Mouse (Mus musculus) left cerebral cortex, adult 11 months (tissue): Measurements from ENCODE around the gene Acp5.
A peak's percentile ranks its signal among the peaks of the same experiment; 100 is the strongest.

Experiments
- DNase-seq: peaks from one replicate; pipeline ENCODE4 v3.0.0; 2022; ENCODE audit warnings: low spot score

Gene Acp5

DNA sequence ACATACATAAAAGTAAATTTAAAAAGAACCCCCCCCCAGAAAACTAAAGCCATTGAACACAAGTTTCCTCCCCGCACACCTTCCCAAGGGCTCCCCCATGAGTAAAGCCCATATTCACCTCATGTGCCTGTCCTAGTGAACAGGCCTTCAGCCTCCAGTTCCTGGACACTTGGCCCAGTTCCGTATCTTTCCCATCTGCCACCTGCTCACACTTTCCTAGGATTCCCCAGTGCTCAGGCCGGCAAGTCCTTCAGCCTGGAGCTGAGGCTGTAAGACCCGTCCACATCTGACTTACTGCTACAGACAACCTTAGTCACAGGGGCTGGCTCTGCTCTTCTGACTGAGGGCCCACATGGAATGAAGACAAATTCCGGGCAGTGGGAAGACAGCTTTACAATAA, 4.2 kb upstream of the Acp5 start:
- no peak for DNase-seq

DNA sequence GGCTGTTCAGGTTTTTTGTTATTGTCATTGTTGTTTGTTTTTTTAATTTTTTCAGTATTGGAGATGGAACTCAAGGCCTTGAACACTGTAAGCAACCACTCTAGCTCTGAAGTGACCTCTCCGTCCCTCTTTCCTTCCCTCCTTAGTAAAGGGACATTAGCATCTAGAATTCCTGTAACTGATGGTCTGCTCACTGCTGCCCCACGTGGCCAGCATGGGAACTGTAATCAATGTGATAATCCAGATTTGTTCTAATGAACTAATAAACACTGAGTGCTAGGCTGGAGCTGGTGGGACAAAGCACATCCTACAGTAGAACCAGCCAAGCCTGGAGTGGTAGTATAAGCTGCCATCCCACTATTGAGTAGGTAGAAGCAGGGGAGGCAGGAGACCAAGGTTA, 3.0 kb upstream of the Acp5 start:
- no peak for DNase-seq

DNA sequence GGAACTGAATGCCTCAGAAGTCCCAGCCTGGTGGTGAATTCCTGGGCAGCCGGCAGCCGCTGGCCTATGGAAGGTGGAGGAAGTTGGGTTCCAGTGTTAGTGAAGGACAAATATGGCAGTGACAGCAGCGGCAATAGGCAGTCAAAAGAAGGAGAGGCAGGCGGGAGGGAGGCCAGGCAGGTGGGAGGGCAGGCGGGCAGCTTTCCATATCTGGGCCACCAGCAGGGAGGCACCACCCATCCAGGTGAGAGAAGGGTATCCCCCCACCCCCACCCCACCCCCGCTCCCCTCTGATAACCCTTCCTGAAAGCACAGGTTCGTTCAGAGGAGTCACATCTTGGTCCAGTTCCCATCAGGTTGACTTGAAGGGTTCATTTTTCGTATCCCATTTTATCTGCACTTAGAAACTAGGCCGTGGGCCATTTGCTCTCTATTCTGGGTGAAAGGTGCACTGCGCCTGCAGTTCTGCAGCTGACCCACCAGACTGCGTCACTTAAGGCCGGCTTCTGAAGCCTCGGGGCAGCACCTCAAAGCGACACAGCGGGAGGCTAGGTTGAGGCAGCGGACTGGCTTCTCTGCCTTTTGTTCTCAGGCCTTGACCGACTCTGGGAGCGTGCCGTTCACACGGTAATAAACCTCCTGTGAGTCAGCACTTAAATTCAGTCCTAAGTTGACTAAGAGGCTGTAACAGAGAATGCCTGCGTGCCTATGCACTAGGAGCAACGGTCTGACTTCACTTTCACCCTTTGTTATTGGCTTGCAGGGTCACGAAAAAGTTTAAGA, 1.4 kb upstream of the Acp5 start:
- no peak for DNase-seq

DNA sequence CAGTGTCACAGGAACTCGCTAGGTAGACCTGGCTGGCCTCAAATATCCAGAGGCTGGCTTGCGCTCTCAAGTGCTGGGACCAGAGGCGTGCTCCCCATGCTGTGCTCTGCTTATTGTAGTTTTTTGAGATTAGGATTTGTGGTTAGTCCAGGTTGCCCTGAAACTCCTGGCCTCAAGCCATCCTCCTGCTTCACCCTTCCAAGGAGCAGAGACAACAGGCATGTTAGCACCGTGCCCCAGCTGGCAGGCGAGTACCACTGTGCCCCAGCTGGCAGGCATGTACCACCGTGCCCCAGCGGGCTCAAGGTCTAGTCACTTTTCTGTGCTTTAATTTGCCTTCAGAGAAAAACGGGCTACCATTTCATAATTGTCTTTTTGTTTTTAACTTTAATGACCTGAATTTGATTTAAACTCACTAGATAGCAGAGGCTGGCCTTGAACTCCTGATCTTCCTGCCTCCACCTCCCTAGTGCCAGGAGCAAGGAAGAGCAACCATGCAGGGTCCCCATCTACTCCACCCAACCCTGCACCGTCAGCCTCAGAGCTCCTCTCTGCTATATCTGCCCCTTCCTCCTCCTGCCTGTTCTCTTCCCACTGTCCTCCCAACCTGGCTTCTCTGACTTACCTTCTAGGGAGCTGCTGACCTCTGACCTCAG, 395 bp downstream of the Acp5 start:
- DNase-seq = no peak

DNA sequence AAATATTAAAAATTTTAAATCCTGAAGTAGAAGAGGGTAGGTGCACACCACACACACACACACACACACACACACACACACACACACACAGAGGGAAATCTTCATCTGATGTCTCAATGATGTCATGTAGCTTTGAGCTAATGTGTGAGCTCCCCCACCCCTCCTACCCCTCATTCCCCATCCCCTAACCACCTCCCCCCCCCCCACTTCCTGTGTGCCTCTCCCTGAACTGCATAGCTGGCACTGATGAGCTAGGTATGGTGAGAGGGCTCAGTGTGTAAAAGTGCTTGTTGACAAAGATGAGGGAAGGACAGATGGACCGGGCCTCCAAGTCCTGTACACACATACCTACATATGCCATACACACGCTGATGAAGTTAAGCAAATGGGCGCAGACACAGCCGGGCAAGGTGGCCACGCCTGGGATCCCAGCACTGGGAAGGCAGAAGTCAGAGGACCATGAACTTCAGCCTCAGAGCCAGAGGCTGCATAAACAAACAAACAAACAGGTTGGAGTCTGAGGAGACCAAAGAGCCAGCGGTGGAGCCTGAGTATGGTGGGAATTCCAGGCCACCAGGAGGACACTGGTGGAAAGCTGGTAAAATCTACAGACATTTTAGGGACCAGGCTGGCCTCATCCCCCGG, 1.1 kb downstream of the Acp5 start:
- DNase-seq = no peak

DNA sequence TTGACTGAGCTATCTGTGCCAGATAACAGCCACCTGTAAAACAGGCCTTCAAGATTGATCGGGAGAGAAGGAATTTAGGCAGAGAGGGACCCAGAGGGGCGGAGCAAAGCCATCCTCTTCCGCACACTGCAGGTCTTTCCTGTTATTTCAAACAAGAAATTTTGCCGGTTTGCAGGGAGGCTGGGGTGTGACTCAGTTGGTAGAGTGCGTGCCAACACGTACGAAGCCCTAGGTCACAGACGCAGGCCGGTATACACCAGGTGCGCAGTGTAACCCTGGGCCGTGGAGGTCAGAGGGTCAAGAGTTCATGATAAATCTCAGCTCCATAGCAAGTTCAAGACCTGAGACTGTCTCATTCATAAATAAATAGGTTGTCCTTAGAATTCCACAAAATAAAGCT, 3.3 kb downstream of the Acp5 start:
- no peak for DNase-seq

DNA sequence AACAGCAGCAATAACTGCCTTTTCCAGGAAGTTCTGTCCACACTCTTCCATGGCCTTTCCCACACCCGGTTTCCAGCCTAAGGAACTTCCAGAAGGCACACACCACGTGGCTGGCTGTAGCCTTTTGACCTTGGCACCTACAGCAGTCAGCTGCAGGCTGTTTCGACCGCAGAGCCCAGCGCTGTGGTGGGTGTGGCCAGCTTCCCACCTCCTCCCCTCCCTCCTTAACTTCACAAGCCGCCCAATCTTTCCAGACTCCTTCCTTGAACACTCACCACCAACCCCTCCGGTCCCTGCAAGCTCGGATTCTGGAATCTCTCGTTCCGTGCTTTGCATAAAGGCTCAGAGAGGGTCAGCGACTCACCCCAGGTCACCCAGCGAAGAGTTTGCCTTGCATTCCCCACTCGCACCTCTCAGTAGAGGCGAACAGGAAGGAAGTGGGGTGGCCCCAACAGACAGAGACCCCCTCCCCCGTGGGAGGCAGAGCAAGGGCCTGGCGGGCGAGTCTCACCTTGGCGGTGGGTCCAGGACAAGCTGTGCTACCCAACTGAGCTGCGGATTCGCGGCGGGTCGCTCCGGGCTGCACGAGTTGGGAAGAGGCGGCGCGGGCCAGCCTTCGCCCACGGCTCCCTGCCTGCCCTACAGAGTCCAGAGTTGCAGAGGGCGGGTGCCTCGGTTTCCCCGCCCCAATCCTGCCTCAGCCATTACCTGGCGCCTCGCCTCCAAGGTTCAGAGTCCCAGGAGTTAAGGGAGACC, 4.1 kb downstream of the Acp5 start:
- no peak for DNase-seq

DNA sequence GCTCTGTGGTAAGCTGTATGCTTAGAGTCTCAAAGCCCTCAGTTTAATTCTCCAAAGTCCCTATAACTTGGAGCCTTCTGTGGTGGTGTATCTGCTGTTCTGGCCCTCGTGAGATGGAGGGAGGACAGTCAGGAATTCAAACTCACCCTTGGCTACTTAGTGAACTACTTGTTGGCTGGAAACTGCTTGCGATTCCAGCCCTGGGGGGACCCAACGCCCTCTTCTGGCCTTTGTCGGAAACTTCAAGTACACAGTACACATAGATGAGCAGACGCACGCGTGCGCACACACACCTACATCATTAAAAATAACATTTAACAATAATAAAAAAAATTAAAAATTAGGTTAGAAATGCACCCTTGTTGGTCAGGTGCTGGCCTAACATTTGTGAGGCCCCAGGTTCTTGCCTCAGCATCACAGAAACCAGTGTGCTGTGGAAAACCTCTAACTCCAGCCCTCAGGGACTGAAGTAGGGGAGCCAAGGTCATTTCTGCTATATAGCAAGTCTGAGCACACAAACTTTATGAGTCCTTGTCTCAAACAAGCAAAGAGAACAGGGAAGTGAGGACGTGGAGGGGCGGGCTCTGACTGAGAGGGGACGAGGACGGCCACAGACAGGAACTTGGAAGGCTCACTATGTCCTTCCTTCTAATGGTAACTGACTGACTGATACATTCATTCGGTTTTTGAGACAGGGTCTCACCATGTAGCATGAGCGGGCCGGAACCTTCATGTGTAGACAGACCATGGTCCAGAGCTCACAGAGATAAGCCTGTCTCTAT, 10.1 kb downstream of the Acp5 start:
- no peak for DNase-seq

DNA sequence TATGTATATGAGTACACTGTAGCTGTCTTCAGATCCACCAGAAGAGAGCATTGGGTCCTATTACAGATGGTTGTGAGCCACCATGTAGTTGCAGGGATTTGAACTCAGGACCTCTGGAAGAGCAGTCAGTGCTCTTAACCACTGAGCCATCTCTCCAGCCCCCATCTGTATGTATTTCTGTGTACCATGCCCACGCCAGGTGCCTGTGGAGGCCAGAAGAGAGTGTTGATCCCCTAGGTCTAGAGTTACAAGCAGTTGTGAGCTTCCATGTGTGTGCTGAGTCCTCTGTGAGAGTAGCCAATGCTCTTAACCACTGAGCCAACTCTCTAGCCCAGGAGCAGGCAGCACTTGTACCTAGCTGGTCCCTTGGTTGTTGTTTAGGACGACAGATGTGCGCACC, 11.3 kb downstream of the Acp5 start:
- DNase-seq = no peak

DNA sequence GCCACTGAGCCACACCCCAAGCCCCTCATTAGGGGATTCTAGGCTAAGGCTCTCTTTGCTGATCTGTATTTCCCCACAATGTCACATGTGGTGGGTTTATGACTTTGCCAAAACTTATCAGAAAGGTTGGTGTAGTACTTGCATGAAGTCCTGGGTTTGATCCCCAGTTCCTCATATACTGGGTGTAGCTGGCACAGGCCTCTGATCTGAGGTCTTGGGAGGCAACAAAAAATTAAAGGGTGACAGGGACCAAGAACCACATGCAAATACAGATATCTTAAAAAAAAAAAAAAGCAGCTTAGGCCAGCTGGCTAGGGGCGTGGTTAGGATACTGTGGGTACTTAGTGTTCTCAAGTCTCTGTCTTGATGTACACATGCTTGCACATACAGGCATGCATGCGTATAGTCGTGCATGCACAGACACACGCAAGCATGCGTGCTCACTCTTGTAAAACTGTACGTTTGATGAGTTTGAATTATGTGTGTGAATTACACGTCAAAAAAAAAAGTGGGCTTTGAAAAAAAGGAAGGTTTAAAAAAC, 12.4 kb downstream of the Acp5 start:
- no peak for DNase-seq

DNA sequence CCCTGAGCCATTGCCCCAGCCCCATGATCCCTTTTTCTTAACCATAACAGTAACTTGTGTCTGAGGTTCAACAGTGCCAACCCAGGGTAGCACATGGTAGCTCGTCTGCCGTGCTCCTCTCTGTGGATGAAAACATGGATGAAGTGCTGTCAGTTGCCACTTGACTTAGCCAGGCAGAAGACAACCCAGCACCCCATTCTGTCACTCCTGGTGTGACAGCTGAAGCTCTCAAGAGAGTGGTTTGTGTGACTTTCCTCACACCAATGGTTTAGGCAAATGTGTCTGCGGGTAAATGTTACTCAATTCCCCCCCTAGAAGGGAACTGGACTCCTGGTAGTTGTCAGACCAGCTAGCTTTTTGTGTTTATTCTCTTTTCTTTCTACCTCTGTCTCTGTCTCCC, 13.5 kb downstream of the Acp5 start:
- DNase-seq = no peak

DNA sequence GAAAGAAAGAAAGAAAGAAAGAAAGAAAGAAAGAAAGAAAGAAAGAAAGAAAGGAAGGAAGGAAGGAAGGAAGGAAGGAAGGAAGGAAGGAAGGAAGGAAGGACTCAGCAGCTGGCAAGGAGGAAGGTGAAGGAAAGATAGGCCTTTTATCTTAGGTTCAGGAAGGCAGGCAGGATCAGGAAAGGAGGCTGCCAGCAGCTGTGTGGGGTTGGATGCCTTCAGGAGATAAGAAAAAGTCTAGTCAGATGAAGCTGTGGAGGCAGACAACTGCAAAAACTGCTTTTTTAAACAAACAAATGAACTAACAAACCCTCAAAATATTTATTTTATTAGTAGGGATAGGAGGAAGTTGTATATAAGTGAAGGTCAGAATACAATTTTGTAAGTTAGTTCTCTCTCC, 14.0 kb downstream of the Acp5 start:
- no peak for DNase-seq

DNA sequence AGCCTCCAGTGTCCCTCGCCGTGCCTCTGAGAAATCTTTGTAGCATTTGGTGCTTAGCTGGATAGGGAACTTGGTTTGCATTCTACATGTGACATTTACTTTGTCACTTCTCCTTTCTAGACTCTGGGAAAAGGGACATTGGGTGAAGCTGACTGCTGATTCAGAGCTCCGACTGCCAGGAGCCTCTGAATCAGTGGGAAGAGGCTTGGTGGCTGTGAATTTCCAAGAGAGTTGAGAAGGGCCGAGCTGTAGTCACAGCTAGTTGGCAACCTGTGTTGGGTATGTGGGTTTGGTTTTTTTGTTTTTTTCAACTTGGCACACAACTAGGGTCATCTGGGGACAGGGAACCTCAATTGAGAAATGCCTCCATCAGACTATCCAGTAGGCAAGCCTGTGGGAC, 16.0 kb downstream of the Acp5 start:
- peak; percentile 30 for DNase-seq

DNA sequence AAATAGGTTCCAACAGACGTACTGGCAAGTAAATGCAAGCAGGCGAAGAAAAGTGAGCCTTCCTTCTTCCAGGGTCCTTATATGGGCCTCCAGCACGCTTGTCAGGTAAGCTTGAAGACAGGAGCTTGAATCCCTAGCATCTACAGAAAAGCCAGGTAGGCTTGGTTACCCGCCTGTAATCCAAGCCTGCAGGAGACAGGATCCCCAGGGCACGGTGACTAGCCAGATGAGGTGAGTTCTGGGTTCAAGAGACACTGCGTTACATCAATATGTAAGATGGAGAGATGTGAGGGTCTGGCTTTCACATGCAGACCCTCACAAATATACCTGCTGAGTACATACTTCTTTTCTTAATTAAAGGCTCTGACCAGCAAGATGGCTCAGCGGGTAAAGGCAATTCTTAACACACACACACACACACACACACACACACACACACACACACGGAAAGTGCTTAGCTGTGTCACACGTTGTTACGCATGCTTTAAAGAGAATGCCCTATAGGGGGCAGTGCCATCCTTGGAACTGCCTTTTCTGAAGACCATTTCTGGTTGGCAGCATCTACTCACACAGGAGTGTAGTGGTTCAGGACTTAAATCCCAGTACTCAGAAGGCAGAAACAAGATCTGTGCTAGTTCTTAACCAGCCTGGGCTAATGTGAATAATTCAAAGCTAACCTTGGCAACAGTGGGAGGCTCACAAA, 17.6 kb downstream of the Acp5 start:
- peak; percentile 49 for DNase-seq

DNA sequence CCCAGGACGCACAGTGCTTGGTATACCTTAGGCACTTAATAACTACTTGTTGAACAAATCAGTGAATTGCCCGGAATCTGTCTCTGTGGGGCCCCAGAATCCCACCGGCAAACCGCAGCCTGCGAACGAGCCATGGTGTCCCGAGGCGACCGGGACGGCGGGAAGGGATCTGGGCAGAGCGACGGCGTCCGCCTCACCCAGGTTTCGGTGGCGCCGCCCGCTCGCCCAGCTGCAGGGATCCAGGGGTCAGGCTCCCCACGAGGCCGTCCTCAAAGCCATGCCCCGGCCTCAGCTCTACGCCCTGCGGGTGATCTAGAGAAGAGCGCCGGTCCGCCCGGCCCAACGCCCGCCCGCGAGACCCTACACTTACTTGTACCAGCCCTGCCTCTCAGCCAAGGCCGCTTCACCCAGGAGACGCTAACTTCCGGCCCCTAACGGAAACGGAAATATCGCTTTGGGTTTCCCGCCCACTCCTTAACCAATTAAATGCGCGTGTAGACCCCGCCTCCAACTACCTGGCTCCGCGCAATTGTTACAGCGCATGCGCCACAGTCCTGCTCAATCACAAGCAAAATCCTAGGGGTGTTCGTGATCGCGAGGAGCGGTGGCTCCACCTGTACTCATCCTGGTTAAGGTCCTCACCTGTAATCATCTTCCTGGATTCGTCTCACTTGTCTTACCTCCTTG, 18.6 kb downstream of the Acp5 start, which contains the start of gene Elof1:
Elof1 (minus strand) TSS at position 433 of the 687 bp plus-strand sequence.
- DNase-seq = peak; percentile 95

DNA sequence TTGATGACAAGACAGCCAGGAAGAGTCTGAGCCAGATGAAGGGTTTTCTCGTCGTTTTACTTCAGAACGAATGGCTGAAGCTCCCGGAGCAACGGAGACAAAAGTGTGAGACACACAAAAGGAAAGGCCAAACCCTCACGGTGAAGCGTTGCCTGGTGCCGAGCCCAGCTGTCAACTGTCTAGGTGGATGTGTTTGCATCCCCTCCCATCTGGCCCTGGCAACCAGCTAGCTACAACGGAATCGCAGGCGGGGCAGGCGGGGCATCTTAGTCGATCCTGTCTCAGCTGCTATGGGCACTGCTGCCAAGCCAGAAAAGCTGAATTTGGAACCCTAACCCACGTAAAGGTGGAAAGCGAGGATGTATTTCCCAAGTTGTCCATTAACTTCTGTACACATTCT, 19.4 kb downstream of the Acp5 start:
- DNase-seq = no peak

DNA sequence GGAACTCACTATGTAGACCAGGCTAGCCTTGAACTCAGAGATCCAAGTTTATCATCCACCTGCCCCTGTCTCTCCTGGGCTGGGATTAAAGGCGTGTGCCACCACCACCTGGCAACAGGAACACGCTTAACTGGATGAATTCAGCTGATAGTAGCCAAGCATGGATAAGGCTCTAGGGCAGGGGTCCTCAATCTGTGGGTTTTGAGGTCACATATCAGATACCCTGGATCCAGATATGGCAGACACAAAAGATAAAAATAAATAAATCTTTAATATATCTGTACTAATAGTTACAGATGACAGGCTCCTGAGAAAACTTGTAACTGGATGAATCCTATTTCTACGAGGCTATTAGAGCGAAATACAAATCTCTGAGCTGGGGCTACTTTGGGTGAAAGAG, 19.9 kb downstream of the Acp5 start:
- DNase-seq = no peak

DNA sequence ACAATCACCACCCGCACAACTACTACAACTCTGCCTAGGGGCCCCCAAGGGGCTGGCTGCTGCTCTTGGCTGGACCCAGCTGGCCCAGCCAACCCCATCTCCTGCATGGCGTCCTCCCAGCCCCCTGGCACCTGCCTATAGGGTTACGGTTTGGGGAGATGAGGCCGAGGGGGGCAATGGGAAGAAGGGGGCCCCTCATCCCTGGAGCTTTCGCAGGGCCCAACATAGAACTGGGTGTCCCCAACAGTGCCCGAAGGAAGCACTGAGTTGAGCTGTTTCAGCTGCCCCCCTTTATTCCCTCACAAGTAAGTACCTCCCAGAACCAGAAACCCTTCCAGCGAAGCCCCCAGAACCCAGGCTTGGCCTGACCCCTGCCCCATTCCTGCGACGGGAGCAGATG, 27.3 kb downstream of the Acp5 start:
- no peak for DNase-seq

DNA sequence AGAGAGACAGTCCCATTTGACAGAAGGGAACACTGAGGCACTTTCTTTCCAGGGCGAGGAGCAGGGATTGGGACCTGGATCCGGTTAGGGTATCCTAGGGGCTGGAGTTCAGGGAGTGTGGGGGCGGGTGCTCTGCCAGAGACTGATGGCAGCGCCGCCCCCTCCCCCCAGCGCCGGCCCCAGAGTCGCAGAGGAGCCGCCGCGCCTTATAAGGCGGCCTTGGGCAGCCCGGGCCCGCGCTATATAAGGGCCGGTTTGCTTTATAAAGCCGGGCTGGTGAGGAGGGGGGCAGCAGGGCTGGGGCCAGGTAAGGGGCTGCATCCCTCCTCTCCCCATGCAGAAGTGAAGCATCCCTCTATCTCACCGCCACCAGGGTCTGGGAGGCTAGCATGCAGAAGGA, 35.6 kb downstream of the Acp5 start:
- no peak for DNase-seq

DNA sequence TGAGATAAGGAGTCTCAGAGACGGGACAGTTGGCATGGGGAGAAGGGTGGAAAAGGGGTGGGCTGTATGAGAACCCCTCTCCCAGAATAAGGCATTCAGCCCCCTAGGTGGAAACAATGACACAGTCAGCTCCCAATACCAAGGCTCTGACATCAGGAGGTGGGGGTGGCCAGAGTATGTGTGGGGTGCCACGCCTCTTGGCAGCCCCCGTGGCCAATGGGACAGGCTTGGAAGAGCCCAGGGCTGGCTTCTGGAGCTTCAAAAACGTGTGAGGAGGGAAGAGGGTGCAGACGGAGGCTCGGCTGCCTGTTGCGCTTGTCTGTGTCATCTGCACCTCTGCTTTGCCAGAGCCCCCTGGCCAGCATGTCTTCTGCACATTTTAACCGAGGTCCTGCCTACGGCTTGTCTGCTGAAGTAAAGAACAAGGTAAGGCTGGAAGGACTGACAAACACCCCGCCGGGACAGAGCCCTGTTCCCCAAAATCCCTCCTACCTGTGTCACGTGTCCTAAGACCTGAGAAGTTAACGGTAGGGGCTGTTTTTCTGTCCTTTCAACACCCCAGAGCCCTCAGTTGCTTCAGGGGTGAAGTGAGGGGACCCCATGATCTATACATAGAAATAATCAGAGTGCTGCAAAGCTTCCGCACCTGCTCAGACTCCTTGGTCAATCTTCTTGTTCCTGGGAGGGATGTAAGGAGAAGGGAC, 36.4 kb downstream of the Acp5 start, which contains the start of gene Cnn1:
Cnn1 (plus strand) TSS at position 224 of the 704 bp plus-strand sequence.
- DNase-seq = no peak
